Mouse (Mus musculus): ENCODE data around the gene Stmnd1.
"Not testable (repeated sequence)": the region's sequence is repeated elsewhere in the genome, so short reads cannot be mapped to it uniquely, and the experiment has no call there.

Gene Stmnd1

GRCm38 (mm10) chr13:46273453-46274110 lies at the start of gene Stmnd1:
TSS of gene Stmnd1 (plus strand) at chr13:46273721.
- DNase-seq, result no peak

GRCm38 (mm10) chr13:46226956-46227355 lies 46.6 kb upstream of the Stmnd1 start:
- DNase-seq, result no peak

GRCm38 (mm10) chr13:46227486-46227885 lies 46.0 kb upstream of the Stmnd1 start:
- no peak for DNase-seq

GRCm38 (mm10) chr13:46228750-46229149 lies 44.8 kb upstream of the Stmnd1 start:
- DNase-seq, result not testable (repeated sequence)

GRCm38 (mm10) chr13:46231514-46232085 lies 41.9 kb upstream of the Stmnd1 start:
- DNase-seq, result no peak

- DNase-seq, result no peak
These were observed 35.7 kb upstream of the Stmnd1 start for GRCm38 (mm10) chr13:46237723-46238349.

GRCm38 (mm10) chr13:46238796-46239195 lies 34.7 kb upstream of the Stmnd1 start:
- DNase-seq, result no peak

GRCm38 (mm10) chr13:46241391-46242188 lies 31.9 kb upstream of the Stmnd1 start:
- DNase-seq, result no peak

- DNase-seq, result no peak
These were observed 19.8 kb upstream of the Stmnd1 start for GRCm38 (mm10) chr13:46253753-46254152.

GRCm38 (mm10) chr13:46254171-46254570 lies 19.4 kb upstream of the Stmnd1 start:
- DNase-seq, result no peak

- DNase-seq, result no peak
These were observed 17.9 kb upstream of the Stmnd1 start for GRCm38 (mm10) chr13:46255616-46256015.

GRCm38 (mm10) chr13:46257847-46258246 lies 15.7 kb upstream of the Stmnd1 start:
- DNase-seq, result peak; percentile 46 to 47

- DNase-seq, result no peak
These were observed 14.0 kb upstream of the Stmnd1 start for GRCm38 (mm10) chr13:46259526-46259925.

- DNase-seq, result no peak
These were observed 12.3 kb upstream of the Stmnd1 start for GRCm38 (mm10) chr13:46261244-46261643.

- DNase-seq, result no peak
These were observed 5.7 kb upstream of the Stmnd1 start for GRCm38 (mm10) chr13:46267783-46268182.

GRCm38 (mm10) chr13:46268341-46268740 lies 5.2 kb upstream of the Stmnd1 start:
- no peak for DNase-seq

- peak; percentile 12 to 17 for DNase-seq
These were observed 4.6 kb upstream of the Stmnd1 start for GRCm38 (mm10) chr13:46268815-46269445.

GRCm38 (mm10) chr13:46272811-46273452 lies 589 bp upstream of the Stmnd1 start:
- DNase-seq, result no peak

- DNase-seq, result no peak
These were observed 2.2 kb downstream of the Stmnd1 start for GRCm38 (mm10) chr13:46275701-46276100.

- no peak for DNase-seq
These were observed 9.0 kb downstream of the Stmnd1 start for GRCm38 (mm10) chr13:46282543-46282942.

- DNase-seq, result no peak
These were observed 14.3 kb downstream of the Stmnd1 start for GRCm38 (mm10) chr13:46287801-46288200.

GRCm38 (mm10) chr13:46288372-46288771 lies 14.9 kb downstream of the Stmnd1 start:
- no peak for DNase-seq

Measured in cerebellum, adult 18-20 months (tissue).